Mouse (Mus musculus) cerebellum, adult 9-11 months (tissue): Measurements from ENCODE around the gene Crlf2.

Experiments used
- DNase-seq: peaks from one replicate; pipeline ENCODE4 v3.0.0; 2022

Gene Crlf2

DNA sequence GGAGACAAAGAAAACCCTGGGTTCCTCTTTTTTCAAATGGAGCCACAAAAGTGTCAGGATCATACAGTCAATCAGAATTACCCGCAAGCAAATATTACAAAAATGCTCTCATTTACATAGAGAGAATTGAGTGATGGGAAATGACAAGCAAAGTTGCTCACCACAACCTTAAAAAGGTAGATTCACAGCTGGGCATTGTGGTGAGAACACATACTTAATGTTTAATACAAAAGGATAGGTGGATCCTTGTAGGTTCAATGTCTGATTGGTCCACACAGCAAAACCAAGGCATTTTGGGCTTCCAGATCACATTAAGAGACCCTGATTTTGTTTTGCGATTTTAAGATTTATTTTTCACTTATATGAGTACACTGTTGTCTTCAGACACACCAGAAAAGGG lies 11.7 kb downstream of the Crlf2 start:
- DNase-seq = no peak

DNA sequence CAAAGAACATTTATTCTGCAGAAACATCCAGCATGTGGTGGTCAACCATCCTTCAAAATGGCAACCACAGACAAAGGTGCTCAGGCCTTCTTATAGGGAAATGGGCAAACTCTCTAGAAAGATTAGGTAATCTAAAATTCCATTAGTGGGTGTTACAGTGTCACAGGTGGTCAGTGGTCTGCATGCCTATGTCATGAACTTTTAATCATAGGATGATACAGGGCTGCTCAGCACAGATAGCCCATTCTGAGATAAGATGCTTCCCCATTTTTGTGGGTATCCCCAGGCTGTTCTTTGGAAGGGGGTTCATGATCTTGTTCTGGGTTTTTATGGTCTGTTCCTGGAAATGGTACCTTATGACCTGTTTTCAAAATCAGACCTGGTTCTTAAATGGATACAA lies 49.1 kb downstream of the Crlf2 start:
- no peak for DNase-seq

- DNase-seq = peak; percentile 7
These were observed 52.1 kb downstream of the Crlf2 start for GRCm38 (mm10) chr5:109506729-109507128.
